Mouse (Mus musculus) liver (tissue): ENCODE measurements at regions not wholly inside any gene's neighbourhood (a gene's known extent, or its start where the extent isn't known, plus 50 kb on each side); places are given as distances from the start of the nearest gene placed in this dataset.
A peak's percentile ranks its signal among the peaks of the same experiment; 100 is the strongest.

Experiments used
- DNase-seq: peaks from one replicate; pipeline ENCODE4 v3.0.0-alpha.2; 2020; ENCODE audit warnings: mixed read lengths

- DNase-seq: no peak
Measured at GRCm38 (mm10) chr12:77134306-77135010, 103.5 kb upstream of the Fut8 start.

DNA sequence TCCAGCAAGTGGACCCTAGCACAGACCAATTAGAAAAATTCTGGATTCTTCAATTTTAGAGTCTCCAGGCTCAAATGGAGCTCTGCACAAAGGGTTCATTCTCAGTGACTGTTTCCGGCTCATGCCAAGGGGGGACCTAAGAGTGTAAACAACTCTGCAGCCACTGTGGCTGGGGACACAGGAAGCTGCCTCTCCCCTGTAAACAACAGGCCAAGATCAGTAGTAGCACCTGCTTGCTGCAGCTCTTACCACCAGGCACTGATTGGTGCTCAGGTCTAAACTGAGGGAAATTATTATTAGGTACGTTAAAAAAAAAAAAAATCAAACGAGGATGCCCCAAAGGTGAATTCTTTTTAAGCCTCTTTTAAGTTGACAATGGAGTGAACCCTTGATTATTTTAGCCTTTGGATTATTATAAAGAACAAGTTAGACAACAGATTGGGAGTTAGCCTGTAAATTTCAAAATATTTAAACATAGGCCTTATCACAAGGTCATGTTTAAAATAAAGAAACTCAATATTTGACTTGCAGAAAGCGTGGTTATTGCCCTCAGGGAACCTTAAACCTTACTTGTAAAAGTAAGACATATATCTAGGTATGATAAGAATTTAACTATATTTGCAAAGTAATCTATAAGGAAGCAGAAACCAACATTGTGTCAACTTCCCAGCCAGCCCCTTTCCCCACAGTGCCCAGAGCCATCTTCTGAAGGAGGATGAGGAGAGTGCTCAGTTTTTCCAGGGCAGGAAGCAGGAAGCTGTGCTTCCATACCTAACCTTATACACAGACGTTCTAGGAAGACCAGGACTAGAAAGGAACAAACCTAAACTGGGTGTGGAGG is 104.2 kb upstream of the Fut8 start:
- no peak for DNase-seq

- peak; percentile 17 for DNase-seq
Measured at GRCm38 (mm10) chr12:77131328-77131727, 106.6 kb upstream of the Fut8 start.

GRCm38 (mm10) chr12:77130526-77130925 is 107.4 kb upstream of the Fut8 start:
- no peak for DNase-seq

GRCm38 (mm10) chr12:77124267-77124666 is 113.7 kb upstream of the Fut8 start:
- no peak for DNase-seq

DNA sequence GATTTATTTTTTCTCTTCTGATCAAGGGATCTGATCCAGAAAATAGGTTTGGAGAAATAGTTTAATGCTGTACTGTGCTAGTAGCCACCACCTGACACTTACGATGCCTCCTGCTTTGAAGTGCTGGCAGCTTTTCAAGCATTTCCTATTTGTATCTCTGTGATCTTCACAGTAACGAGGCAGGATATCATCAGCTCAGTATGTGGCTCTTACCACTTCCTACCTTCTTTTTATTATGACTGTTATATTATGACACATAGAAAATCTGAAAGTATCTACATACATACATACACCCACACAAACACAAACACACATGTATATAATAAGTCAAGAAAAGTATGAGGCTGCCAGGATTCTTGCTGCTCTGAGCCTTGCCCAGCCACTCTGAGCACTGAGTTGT is 124.4 kb upstream of the Fut8 start:
- DNase-seq: no peak

DNA sequence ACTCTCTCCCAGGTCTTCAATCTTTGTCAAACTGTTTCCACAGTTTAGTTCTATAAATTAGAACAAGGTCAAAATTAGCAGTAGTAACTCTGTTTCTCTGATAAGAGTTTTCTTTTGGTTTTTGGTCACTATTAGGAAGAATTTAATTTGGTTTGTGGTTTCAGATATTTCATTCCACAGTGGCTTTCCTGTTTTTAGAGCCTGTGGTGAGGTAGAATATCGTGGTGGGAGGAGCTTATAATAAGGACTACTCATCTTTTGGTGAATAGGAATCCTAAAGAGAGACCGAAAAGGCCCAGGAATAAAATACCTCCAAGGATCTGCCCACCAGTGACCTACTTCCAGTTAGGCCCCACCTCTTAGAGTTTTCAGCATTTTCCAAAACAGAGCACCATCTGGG is 125.8 kb upstream of the Fut8 start:
- DNase-seq: no peak

GRCm38 (mm10) chr12:77107251-77107650 is 130.7 kb upstream of the Fut8 start:
- DNase-seq: no peak

DNA sequence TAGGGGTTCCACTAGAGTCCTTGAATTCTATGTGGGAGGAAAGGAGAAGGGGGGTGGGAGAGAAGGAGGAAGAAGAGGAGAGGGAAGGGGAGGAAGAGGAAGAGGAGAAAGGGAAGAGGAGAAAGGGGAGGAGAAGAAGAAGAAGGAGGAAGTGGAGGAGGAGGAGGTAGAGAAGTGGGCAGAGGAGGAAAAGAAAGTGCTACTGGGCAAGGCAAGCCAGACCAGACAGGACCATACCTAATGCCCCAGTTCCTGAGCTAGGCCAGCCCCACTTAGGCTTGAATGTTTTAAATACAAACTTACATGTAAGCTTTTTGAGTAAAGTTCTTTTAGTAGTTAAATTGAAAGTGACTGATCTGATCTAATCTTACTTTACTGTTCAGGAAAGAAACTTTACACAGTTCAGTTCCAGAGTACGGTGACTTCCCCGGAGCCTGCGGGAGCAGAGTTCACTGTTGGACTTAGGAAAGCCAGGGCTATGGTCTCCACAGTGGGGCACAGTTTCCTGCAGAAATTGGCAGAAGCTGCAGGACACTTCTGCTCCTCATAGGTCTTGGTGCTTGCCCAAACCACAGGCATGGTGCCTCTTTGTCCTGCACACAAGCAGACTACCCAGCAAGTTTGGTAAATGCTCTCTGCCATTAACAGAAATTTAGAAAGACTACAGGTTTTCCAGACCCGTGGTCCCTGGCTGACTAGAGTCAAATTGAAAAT is 131.9 kb upstream of the Fut8 start:
- peak; percentile 6 for DNase-seq

DNA sequence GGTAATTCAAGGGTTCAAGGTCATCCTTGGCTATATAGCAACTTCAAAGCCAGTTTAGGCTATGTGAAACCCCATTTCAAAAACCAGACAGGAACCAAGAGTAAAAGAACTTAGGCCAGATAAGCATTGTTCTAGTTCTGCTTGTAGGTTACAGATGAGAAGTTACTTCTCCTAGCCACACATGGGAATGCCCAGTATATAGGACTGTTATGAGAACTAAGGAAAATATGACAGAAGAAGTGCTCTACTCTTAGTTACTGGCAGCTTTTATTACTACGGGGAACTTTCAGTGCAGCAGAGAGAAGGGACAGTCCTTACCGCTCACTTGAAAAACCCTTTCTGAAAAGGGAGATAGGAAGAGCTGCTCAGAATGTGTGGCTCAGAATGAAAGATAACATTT is 137.4 kb upstream of the Fut8 start:
- DNase-seq: no peak

DNA sequence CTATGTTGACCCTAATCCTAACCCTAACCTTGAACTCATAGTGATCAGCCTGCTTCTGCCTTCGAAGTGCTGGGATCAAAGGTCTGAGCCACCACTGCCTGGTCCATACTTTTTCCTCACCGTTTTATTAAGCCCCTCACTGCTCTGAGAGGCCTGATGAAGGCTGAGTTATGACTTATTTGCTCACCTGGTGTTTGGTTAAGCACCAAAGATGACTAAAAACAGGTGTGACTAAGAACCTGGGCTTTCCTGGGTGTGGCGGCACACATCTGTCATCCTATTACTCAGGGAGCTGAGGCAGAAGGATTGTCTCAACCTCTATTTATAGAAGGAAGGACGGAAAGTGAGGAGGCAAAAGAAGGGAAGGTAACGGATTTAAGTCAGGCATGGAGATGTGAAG is 137.5 kb upstream of the Max start:
- DNase-seq: no peak

GRCm38 (mm10) chr12:77098821-77099220 is 136.8 kb upstream of the Max start:
- DNase-seq: no peak

GRCm38 (mm10) chr12:77097831-77098230 is 135.8 kb upstream of the Max start:
- no peak for DNase-seq

DNA sequence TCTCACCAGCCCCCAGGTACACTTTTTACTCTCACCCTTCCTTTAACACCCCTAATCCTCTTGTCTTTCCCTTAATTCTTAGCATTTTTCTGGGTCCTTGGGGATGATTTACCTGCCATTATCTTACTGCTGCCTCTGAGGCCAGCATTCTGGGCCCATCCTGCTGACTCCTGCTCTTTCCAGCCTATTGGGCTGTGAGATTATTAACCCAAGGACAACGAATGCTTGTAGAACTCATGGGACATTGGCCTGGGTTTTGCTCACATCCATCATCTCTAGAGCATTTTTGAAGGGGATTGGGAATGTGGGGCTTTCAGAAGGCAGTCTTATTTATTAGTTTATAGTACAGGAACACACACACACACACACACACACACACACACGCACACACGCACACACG is 134.5 kb upstream of the Max start:
- DNase-seq: no peak

- DNase-seq: no peak
Measured at GRCm38 (mm10) chr12:77094999-77095915, 133.3 kb upstream of the Max start.

- DNase-seq: no peak
Measured at GRCm38 (mm10) chr12:77094168-77094567, 132.2 kb upstream of the Max start.

- DNase-seq: no peak
Measured at GRCm38 (mm10) chr12:77092741-77093140, 130.7 kb upstream of the Max start.

DNA sequence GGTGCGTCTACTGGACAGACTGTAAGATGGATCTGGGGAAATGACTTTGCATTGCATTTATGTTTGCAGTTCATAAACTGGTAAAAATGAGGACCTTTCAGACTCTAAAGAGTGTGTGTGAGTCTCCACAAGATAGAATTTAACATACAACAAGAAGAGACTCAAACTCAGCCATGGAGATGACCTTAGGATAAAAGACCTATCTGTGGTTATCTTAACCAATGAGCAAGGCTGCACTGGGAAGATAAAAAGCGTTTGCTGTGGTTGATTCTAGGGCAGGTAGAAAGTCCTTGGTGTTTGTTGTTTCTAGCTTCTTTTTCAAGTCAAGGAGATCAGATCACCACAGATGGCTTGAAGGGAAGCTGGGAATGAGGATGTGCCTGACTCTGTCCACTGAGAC is 130.1 kb upstream of the Max start:
- DNase-seq: no peak

DNA sequence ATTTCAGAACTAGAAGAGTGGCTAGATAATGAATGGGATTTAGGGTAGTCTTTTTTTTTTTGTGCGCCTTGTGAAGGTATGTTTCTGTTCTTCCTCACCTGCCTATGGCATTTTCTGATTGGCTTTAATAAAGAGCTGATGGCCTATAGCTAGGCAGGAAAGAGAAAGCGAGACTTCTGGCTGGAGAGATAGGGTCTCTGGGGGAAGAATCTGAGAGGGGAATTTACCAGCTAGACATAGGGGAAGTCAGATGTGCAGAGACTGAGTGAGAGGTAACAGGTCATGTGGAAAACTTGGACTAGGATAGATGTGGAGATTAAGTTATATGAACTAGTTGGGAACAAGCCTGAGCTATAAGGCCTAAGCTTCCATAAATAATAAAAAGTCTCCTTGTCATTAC is 129.7 kb upstream of the Max start:
- DNase-seq: no peak

DNA sequence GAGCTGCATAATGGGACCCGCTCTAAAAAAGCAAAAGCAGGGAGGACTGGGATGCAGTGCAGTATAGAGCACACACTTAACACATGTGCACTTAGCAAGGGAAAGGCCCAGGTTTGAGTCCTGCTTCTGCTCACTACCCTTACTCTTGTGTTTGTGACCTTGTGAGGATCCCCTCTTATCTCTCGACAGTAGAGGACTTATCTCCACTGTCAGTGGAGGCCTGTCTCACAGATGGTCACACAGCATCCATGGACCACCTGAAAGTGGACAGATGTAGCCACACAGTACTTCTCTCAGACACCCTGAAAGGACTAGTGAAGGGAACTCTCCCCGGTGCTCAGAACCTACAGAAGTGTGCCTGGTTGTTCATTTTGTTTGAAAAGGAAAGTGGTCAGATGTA is 128.5 kb upstream of the Max start:
- DNase-seq: no peak

- DNase-seq: peak; percentile 9
Measured at GRCm38 (mm10) chr12:77089624-77090278, 127.8 kb upstream of the Max start.

DNA sequence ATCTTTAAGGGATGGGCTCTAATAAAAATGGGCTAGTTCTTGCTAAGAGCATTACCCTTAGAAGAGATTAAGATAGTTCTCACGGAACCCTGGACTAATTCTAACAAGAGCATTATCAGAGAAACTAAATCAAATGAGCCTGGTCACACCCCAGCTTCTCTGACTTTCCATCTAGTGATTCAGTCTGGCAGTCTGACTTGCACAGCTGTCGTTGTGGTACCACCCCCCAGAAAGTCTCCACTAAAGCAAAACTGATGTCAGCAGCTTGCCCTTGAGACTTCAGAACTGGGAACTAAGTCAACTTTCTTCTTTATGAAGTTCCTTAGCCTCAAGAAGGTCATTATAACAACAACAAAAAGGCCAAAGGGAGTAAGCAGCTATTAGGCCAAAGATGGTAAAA is 126.5 kb upstream of the Max start:
- DNase-seq: no peak
